Mouse (Mus musculus) cerebellum, adult 2 months (tissue): ENCODE measurements at regions not wholly inside any gene's neighbourhood (a gene's known extent, or its start where the extent isn't known, plus 50 kb on each side); places are given as distances from the start of the nearest gene placed in this dataset.

Source experiments
- DNase-seq, 2 experiments: peaks; one replicate each; pipeline ENCODE4 v3.0.0; 2021
- H3K27ac ChIP-seq: fragments of 200-500 bp; 2 replicates; pipeline ENCODE4 v1.5.1; 2012; ENCODE audit warnings: low read length, control low read depth, inconsistent platforms; ENCODE audit not compliant: insufficient read depth
- H3K27me3 ChIP-seq: fragments of 200-500 bp; 2 replicates; pipeline ENCODE4 v1.6.1; 2012; ENCODE audit warnings: inconsistent platforms, mild to moderate bottlenecking, low read length, moderate library complexity; ENCODE audit not compliant: control insufficient read depth, insufficient read depth
- H3K4me1 ChIP-seq: fragments of 200-500 bp; 2 replicates; pipeline ENCODE4 v1.6.1; 2011; ENCODE audit warnings: low read length; ENCODE audit not compliant: control insufficient read depth, insufficient read depth
- H3K4me3 ChIP-seq: fragments of 200-500 bp; replicated peaks from 2 replicates; pipeline ENCODE3; 2011; ENCODE audit warnings: mild to moderate bottlenecking, low read depth, low read length, control low read depth; ENCODE audit not compliant: insufficient read depth
- CTCF ChIP-seq: fragments of 200-500 bp; IDR thresholded peaks from 2 replicates; pipeline ENCODE4 v1.5.1; 2011; ENCODE audit warnings: low read depth, mild to moderate bottlenecking, control low read depth, low read length, moderate library complexity, borderline replicate concordance; ENCODE audit not compliant: insufficient read depth
- POLR2A ChIP-seq: fragments of 200-500 bp; IDR thresholded peaks from 2 replicates; pipeline ENCODE4 v1.6.1; 2011; ENCODE audit warnings: low read length, control low read depth, borderline replicate concordance; ENCODE audit not compliant: insufficient read depth
- WGBS: fragments of 180-500 bp; shearing (Covaris S2); methylation state at CpG from one replicate; pipeline ENCODE4 v1.1.7; 2018; 5-methylcytosine and 5-hydroxymethylcytosine counted together

DNA sequence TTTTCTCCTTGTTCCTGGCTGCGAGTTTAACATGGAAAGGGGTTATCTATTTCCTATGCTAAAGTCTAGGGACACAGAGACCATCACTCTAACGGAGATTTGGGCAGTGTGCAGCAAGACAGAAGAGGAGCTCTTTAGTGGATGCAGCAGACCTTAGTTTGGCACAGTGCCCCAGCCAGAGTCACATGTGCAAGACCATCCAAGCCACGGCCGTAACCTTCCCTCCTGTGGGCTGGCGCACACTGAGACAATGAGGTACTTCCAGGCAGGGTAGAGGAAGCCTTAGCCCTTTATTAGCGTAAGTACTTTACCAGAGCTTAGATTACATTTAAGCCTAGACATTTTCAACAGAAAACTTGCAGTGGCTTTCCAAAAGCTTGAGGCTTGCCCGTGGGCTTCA lies 336.4 kb downstream of the Nuak1 start:
- H3K4me1 ChIP-seq, result no peaks in the 10 kb centered on the region
- H3K27ac ChIP-seq, result no peak overlapping the region
- no peak for TF ChIP-seq CTCF
- TF ChIP-seq POLR2A, result no peak
- WGBS, result 75% methylated on average over 7 of the region's 7 CpGs
- no peak for DNase-seq
- no peaks in the 10 kb centered on the region for H3K27me3 ChIP-seq
- no peak overlapping the region for H3K4me3 ChIP-seq

DNA sequence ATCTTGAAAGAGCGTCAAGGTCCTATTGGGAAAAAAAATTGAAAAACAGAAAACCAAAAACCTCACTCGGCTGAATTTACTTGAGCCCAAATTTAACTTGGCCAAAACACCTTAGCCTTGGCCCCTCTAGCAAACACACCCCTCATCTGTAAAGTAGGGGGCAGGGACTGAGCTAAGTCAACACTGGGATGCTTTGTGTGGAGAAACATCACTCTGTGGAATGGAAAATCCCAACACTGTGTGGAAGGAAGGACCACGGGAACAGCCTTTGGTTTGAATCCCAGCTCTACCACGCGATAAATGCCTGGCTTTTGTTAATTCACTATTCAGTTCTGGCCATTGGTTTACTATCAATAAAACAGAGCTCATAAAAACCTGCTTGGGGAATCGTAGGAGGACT lies 335.8 kb downstream of the Nuak1 start:
- Histone ChIP-seq H3K27me3 (no peaks in the 10 kb centered on the region), H3K4me3 (no peak overlapping the region), H3K4me1 (no peaks in the 10 kb centered on the region), H3K27ac (no peak overlapping the region)
- no peak for TF ChIP-seq POLR2A
- no peak for TF ChIP-seq CTCF
- WGBS, result 90% methylated on average over 6 of the region's 6 CpGs
- no peak for DNase-seq

DNA sequence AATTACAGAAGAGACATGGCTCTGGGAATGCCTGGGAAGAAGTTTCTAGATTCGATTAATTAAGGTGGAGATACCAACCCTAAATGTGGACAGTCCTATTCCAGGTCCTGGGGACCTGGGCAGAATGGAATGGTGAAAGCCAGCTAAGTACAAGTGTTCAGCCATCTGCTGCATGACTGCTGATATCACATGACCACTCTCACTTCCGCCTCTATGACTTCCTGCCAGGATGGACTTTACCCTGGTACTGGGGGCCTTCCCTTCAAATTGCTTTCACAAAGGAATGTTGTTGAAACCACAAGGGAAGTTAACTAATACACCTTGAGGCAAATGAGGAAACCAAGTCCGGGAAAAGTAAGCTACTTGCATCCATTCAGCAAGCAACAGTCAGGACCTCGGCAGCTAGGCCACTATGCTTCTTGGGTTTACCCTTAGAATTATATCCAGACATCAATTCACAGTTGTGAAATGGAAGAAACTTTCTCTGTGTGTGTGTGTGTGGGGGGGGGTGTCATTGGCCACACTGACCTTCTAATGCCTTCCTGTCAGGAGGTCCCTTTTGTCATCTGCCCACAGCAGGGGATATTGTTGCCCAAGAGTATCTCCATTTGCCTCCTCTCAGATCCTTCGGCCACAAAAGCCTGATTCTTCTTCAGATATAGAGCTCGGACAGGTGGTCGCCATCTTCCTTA lies 330.6 kb downstream of the Nuak1 start:
- TF ChIP-seq CTCF (no peak), POLR2A (no peak)
- H3K4me1 ChIP-seq, result no peaks in the 10 kb centered on the region
- no peak for DNase-seq
- H3K4me3 ChIP-seq, result no peak overlapping the region
- H3K27ac ChIP-seq, result no peak overlapping the region
- WGBS, result 71% methylated on average over 7 of the region's 7 CpGs
- H3K27me3 ChIP-seq, result no peaks in the 10 kb centered on the region

DNA sequence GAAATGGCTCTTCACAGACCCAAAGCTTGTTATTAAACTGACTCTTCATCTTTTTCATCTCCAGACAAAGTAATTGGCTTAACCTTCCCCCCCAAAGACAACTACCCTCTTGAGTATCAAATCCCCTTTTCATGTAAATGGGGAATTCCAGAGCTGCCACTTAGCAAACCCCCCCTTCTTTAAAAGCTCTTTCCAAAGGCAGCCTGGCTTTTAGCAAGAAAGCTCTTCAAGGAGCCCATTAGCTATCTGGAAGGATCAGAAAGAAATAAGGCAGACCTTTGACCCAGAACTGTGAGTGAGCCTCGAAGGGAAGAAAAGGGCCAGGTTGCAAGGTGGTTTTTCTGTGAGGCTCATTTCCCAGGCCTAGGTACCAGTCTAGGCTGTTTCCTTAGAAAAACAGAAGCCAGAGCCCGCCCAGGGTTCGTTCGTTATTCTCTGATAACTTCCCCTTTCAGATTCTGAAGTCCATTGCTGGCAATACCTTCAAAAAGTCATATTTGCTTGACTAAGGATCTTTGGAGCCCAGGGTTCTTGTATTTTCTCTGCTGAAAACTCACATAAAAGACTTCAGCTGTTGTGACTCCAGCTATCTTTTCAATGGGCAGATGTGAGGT lies 329.9 kb downstream of the Nuak1 start:
- Histone ChIP-seq H3K4me3 (no peak overlapping the region), H3K27me3 (no peaks in the 10 kb centered on the region), H3K27ac (no peak overlapping the region), H3K4me1 (no peaks in the 10 kb centered on the region)
- TF ChIP-seq CTCF (no peak), POLR2A (no peak)
- no peak for DNase-seq
- WGBS, result 74% methylated on average over 4 of the region's 4 CpGs

DNA sequence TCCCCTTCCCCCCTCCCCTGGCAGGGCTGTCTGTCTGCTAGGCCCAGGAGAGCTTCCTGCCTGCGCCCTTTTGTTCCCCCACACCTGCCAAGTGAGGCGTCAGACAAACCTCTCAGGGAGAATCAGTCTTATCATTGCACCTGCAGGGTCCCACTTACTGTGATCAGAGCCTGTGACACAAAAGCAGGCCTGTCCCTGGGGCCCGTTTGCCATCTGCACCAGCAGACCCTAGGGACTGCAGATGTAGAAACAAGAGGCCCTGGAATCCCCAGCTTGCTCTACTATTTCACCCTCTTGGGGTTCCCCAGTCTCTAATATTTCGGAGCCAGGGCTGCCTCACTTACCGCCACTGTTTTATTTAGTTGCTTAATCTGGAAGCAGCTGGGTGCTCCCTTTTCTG lies 328.9 kb downstream of the Nuak1 start:
- Histone ChIP-seq H3K27me3 (no peaks in the 10 kb centered on the region), H3K4me1 (no peaks in the 10 kb centered on the region), H3K27ac (no peak overlapping the region), H3K4me3 (no peak overlapping the region)
- DNase-seq, result no peak
- TF ChIP-seq POLR2A (no peak), CTCF (no peak)
- WGBS, result 60% methylated on average over 5 of the region's 5 CpGs

DNA sequence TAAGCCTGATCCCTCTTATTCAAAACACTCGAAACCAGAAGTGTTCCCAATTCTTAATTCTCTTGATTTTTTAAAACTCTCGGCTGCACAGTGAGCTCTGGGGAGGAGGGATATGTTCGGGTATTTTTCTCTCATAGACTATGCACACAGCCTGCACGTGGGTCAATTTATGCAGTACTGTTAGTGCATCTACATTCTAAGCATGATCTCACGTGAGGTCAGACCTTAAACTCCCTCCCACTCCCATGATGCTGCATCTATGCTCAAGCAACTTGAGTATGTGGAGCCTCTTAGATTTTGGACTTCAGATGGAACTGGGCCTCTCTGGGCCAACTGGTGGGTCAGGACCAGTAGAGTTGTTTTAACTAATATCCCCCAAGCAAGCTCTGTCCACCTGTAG lies 328.5 kb downstream of the Nuak1 start:
- Histone ChIP-seq H3K27me3 (no peaks in the 10 kb centered on the region), H3K4me1 (no peaks in the 10 kb centered on the region), H3K27ac (no peak overlapping the region), H3K4me3 (no peak overlapping the region)
- TF ChIP-seq CTCF (no peak), POLR2A (no peak)
- DNase-seq, result no peak
- WGBS, result 78% methylated on average over 5 of the region's 5 CpGs

DNA sequence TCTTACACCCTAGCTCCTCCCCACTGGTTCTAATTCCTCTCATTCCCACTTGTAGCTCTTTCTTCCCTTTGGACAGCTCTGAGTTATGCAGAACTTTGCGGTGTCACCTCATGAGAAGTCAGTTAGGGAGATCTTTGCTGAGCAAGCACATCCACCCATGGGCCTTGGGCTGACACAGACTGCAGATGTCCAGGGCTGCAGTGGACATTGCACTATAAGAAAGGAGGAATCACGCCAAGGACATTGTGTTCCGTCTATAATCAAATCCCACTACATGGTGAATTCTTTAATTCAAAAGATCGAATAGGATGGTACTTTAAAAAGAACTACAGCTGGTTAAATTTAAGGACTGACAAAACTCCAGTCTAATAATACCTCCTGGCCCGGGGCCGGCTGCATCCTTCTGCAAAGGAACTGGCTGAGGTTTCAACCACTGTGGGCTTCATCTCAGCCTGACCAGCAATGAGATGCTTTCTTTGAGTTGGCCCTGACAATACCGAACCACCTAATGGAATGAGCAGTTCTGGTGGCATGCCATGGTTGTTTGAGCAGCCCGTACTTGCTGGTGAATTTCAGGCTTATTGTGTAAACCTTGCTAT lies 320.3 kb downstream of the Nuak1 start:
- no peak for TF ChIP-seq CTCF
- TF ChIP-seq POLR2A, result no peak
- Histone ChIP-seq H3K4me1 (no peaks in the 10 kb centered on the region), H3K27ac (no peak overlapping the region), H3K4me3 (no peak overlapping the region), H3K27me3 (no peaks in the 10 kb centered on the region)
- no peak for DNase-seq
- 91% methylated on average over 8 of the region's 8 CpGs for whole genome bisulfite sequencing

DNA sequence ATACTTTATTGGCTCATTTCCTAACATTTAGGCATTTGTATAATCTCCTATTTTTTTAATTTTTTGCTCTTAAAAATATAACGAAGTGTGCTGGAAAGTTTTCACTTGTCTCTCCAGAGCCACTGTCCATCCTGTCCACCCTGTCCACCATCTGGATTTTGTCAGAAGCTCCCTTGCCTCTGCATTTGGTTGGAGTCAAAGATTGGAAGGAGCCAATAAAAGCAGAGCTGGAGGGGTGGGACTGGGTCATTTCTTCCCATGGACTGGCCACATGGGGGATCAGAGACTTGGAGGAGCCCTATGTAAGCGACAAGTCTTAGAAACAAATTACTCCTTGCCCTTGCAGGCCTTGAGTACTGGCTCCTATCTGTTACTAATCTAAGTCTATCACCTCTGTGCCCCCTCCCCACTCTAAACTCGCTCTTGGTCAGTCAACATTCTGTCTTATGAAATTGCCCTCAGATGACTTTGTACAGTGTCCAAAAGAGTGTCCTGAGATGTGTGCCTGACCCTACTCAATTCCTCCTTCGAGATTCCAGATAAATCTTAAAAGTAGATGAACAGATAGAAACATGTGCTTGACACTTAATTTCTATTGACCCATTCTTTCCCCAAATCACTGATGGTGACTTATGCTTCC lies 303.3 kb downstream of the Nuak1 start:
- H3K27ac ChIP-seq, result no peak overlapping the region
- no peak overlapping the region for H3K4me3 ChIP-seq
- H3K27me3 ChIP-seq, result no peaks in the 10 kb centered on the region
- TF ChIP-seq CTCF, result no peak
- TF ChIP-seq POLR2A, result no peak
- DNase-seq, result no peak
- H3K4me1 ChIP-seq, result no peaks in the 10 kb centered on the region
- WGBS, result 89% methylated on average over 4 of the region's 4 CpGs
